Mouse (Mus musculus) kidney, adult 18-20 months (tissue): ENCODE measurements around the gene Zfp704.

Experiments
- DNase-seq: peaks from one replicate; pipeline ENCODE4 v3.0.0; 2021

The Zfp704 gene

GRCm38 (mm10) chr3:9403255-9404050 lies 206.4 kb downstream of the Zfp704 start:
- no peak for DNase-seq

DNA sequence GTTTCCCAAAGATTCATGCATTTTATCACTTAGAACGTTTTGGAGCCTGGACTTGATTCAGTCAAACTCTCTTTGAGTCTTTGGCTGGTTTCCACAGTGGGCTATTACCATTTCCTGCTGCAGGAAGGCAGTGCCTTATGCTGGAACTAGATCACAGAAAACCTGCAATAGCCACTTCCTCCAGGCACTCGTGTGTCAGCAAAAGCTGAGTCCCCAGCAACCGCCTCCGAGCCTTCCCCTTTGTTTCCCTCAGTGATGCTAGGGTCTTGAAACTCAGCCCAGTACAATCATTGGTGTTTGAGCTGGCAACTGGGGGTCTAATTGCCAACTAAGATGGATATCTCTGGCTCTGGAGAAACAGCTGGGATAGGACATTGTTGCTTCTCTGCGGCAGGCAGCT lies 207.0 kb downstream of the Zfp704 start:
- DNase-seq, result no peak

GRCm38 (mm10) chr3:9402345-9402744 lies 207.5 kb downstream of the Zfp704 start:
- no peak for DNase-seq

DNA sequence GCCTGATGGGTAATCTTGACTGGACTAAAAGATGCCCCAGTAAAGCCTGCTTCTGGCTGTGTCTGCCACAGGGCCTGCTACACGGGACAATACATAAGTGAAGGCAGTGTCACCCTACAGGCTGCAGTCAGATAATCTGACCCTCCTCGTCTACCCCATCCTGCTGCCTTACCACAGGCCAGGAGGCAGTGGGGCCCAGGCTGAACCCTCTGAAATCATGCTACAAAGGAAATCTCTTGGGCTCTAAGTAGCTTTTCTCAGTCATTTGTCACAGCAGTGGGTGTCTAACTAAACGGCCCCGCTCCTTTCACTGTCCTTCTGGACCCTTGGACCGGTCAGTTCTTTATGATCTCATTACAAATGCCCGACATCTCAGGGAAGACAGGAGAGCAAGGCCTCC lies 208.2 kb downstream of the Zfp704 start:
- no peak for DNase-seq

DNA sequence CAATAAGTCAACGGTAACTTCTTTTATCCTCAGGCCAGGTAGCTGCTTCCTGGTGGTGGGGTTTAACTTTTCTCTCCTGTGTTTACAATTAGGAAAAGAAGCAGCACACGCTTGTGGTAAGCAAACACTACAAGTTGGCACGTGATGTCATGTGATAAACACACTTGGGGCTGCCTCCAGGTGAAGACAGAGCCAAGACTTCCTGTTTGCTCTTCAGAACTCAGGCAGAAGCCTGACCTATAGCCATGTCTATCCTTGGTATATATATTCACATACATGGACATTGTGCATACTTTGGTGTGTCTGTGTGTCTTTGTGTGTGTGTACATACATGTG lies 209.0 kb downstream of the Zfp704 start:
- DNase-seq, result no peak

- DNase-seq, result no peak
Observed at GRCm38 (mm10) chr3:9400201-9400885, 209.5 kb downstream of the Zfp704 start.

- DNase-seq, result no peak
Observed at GRCm38 (mm10) chr3:9398271-9398670, 211.6 kb downstream of the Zfp704 start.
